Mouse (Mus musculus) spleen, adult 2 months (tissue): ENCODE measurements around the gene Tgfbr2. TPM values are rescaled to one million over a fixed set of nuclear protein-coding genes. Genes with fewer than 3 reads are reported as not detected.

Experiments used
- DNase-seq, 2 experiments: peaks; one replicate each; pipeline versions ENCODE4 v3.0.0 to v3.0.0-alpha.2; 2012 to 2021; ENCODE audit warnings: low spot score in 2 of 2, low read depth in 1 of 2
- H3K27ac ChIP-seq: fragments of 200-500 bp; 2 replicates; pipeline ENCODE4 v1.5.1; 2012; ENCODE audit warnings: low read length, inconsistent platforms; ENCODE audit not compliant: insufficient read depth
- H3K27me3 ChIP-seq: fragments of 200-500 bp; 2 replicates; pipeline ENCODE4 v1.6.1; 2012; ENCODE audit warnings: mild to moderate bottlenecking, moderate library complexity, low read length, inconsistent platforms; ENCODE audit not compliant: control insufficient read depth, insufficient read depth
- H3K36me3 ChIP-seq: fragments of 200-500 bp; 2 replicates; pipeline ENCODE4 v1.6.1; 2012; ENCODE audit warnings: mild to moderate bottlenecking, low read length, inconsistent platforms; ENCODE audit not compliant: control insufficient read depth, insufficient read depth
- H3K4me1 ChIP-seq: fragments of 200-500 bp; 2 replicates; pipeline ENCODE4 v1.6.1; 2011; ENCODE audit warnings: inconsistent platforms; ENCODE audit not compliant: control insufficient read depth, insufficient read depth, insufficient read length
- H3K4me3 ChIP-seq: fragments of 200-500 bp; 2 replicates; pipeline ENCODE4 v1.5.1; 2011; ENCODE audit warnings: mild to moderate bottlenecking, inconsistent platforms; ENCODE audit not compliant: insufficient read depth, insufficient read length; ENCODE audit errors: extremely low read depth
- CTCF ChIP-seq: fragments of 200-500 bp; IDR thresholded peaks from 2 replicates; pipeline ENCODE4 v1.5.1; 2011; ENCODE audit warnings: mild to moderate bottlenecking, inconsistent platforms; ENCODE audit not compliant: insufficient read depth, insufficient read length, insufficient replicate concordance; ENCODE audit errors: extremely low read depth
- POLR2A ChIP-seq: fragments of 200-500 bp; IDR thresholded peaks from 2 replicates; pipeline ENCODE4 v1.6.1; 2011; ENCODE audit warnings: low read depth, low read length, inconsistent platforms
- WGBS: fragments of 180-500 bp; shearing (Covaris S2); methylation state at CpG from one replicate; pipeline ENCODE4 v1.1.7; 2018; 5-methylcytosine and 5-hydroxymethylcytosine counted together
- polyA plus RNA-seq: library from polyadenylated mRNA; depleted of rRNA; stranded (reverse); fragments of >200 nt; gene quantifications from 2 replicates; pipeline ENCODE4 v1.2.3, GENCODE M21; 2012

Tgfbr2 gene
- polyA plus RNA-seq, 1 experiment: 57.1 TPM

DNA sequence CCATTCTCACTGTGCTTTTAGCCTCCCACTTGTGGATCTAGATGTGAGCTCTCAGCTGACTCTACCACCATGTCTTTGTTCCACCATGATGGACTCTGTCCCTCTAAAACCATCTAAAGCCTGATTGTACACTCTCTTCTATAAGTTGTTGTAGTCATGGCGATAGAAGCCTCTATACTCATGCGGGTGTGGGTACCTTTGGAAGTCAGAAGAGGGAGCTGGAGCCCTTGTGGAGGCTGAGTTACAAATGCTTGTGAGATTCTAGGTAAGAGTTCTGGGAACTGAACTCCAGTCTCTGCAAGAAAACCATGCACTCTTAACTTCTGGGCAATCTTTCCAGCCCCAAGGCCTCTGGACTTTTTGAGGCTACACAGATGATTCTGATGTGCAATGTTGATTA, 40.7 kb downstream of the Tgfbr2 start:
- H3K27ac ChIP-seq: peak overlapping the region; percentile 24; the same call in 1 of the 2 replicates
- peaks cover 17% of the 10 kb centered on the region for H3K36me3 ChIP-seq
- no peak for DNase-seq
- 72% methylated on average over 2 of the region's 2 CpGs for WGBS
- no peak for TF ChIP-seq POLR2A
- TF ChIP-seq CTCF: peak; percentile 7; the same call in 1 of the 2 replicates
- no peak overlapping the region for H3K4me3 ChIP-seq
- peaks cover 62% of the 10 kb centered on the region; the same call in 1 of the 2 replicates for H3K4me1 ChIP-seq
- no peaks in the 10 kb centered on the region for H3K27me3 ChIP-seq

DNA sequence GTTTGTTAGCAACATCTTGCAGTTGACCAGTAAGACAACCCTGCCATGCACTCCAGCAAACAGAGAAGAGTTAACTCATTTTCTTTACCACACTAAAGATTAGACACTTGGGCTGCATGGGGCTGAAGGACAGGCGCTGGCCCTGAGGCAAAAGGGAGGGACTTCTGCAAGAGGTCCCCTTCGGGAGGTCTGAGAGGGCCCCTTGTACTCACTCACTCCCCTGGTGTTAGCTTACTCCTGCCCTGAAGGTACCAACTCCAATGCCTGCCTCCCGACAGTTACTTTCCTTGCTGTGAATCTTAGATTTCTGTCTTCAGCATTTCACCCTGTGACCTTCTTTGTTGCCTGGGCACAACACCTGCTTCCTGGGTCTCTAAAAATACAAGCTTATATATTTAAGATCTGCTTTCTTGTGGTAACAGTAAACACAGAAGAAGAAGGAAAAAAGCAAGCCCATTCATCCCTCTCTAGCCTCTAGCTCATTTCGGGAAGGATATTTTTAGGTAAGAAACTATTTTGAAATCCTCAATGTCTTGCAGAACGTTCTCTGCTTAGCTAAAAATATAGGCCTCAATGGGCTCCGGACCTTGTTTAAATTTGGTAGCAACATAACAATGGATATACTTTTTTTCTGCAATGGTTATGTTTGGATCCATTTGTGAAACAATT, 41.7 kb downstream of the Tgfbr2 start:
- Histone ChIP-seq H3K36me3 (peaks cover 24% of the 10 kb centered on the region), H3K4me1 (peaks cover 52% of the 10 kb centered on the region; the same call in 1 of the 2 replicates), H3K27ac (peak overlapping the region; percentile 47), H3K27me3 (no peaks in the 10 kb centered on the region), H3K4me3 (no peak overlapping the region)
- TF ChIP-seq POLR2A: no peak
- TF ChIP-seq CTCF: no peak
- 22% methylated on average over 6 of the region's 6 CpGs for WGBS
- DNase-seq: no peak

DNA sequence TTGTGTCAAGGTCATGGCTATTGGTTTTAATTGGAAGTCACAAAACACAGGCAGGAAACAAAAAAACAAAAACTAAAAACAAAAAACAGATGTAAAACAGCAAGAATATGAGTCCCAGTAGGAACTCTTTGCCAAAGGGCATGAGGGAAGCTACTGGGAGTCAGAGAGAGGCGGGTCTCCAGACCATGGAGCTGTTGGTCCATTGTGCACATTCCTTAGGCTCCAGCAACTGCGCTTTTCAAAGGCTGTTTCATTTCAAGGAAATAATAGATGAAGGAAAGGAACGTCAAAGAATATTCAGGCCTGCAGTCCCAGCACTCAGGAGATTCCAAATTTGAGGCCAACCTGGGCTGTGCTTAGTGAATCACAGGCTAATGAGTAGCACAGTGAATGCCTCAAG, 46.3 kb downstream of the Tgfbr2 start:
- DNase-seq: no peak
- Histone ChIP-seq H3K36me3 (peaks cover 58% of the 10 kb centered on the region), H3K27ac (no peak overlapping the region), H3K4me3 (no peak overlapping the region), H3K4me1 (peaks cover 16% of the 10 kb centered on the region; the same call in 1 of the 2 replicates), H3K27me3 (no peaks in the 10 kb centered on the region)
- TF ChIP-seq POLR2A (no peak), CTCF (no peak)
- WGBS: 87% methylated on average over 3 of the region's 3 CpGs

DNA sequence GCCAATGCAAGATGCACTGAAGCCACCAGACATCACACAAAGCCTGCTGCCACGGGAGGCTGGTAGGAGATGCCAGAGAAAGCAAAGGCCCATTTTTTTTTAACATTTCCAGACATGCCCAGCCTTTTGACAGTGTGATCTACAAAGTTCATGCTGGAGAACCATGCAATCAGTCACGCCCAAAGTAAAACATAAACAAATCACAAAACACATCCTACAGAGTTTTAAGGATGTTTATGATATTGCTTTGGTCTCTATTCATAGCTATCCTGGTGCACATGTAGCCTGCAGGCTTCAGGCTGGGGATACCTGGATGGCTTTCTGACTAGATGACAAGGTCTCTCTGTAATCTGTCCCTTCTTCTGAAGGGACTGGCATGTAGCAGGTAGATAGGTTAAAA, 46.8 kb downstream of the Tgfbr2 start:
- Histone ChIP-seq H3K27me3 (no peaks in the 10 kb centered on the region), H3K27ac (no peak overlapping the region), H3K36me3 (peaks cover 58% of the 10 kb centered on the region), H3K4me1 (peaks cover 14% of the 10 kb centered on the region; the same call in 1 of the 2 replicates), H3K4me3 (no peak overlapping the region)
- 92% methylated on average over 2 of the region's 2 CpGs for WGBS
- DNase-seq: no peak
- TF ChIP-seq POLR2A (no peak), CTCF (no peak)

DNA sequence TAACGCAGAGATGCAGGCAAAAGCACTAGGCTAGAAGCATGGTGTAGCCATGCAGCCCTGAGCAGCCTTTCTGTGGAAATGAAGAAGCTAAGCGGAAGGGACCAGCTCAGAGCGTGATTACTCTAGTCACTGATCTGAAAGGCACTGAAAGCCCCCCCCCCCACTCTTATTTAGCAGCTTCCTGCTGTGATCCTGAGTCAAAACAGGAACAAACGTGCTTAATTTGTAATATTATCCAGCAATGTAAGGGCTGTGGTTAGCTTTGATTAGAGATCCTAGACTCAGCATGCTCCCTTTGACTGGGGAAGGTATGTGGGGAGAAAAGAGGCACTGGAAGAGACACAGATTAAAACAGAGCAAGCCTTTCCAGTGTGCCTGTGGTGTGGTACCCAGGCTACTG, 48.7 kb downstream of the Tgfbr2 start:
- TF ChIP-seq POLR2A (no peak), CTCF (no peak)
- no peak for DNase-seq
- H3K27me3 ChIP-seq: no peaks in the 10 kb centered on the region
- H3K27ac ChIP-seq: no peak overlapping the region
- 78% methylated on average over 4 of the region's 4 CpGs for WGBS
- no peak overlapping the region for H3K4me3 ChIP-seq
- peaks cover 21% of the 10 kb centered on the region; the same call in 1 of the 2 replicates for H3K4me1 ChIP-seq
- peaks cover 60% of the 10 kb centered on the region for H3K36me3 ChIP-seq

DNA sequence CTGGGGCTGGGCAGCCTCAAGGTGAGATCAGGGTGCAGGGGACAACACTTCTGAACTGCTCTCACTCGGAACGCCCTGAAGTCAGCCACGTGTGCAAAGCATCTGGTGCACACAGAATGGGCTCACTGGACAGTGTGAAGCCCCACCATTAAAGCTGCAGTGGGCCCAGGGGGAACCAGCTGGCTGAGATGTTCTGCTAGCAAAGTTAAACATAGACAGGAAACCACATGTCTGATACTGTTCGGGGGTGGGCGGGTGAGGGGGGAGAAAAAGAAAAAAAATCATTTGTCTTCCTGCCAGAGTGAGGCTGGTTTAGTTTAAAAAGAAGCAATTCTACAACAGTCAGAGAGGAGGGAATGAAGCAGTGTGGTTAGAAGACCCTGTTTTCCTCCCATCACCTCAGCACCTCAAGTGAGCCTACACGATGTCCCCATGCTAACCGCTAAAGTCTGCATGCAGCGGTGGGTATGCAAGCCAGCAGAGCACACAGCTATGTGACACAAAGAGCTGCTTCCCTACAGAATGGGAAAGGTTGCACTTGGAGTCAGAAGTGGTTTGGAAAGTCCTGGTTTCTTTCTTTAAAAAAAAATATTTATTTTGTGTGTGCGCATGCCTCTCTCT, 52.1 kb downstream of the Tgfbr2 start:
- 9% methylated on average over 9 of the region's 9 CpGs for WGBS
- Histone ChIP-seq H3K4me1 (peaks cover 21% of the 10 kb centered on the region; the same call in 1 of the 2 replicates), H3K27ac (peak overlapping the region; percentile 78), H3K27me3 (no peaks in the 10 kb centered on the region), H3K36me3 (peaks cover 59% of the 10 kb centered on the region), H3K4me3 (no peak overlapping the region)
- peak in 1 of 2 experiments; percentile 59 for DNase-seq
- TF ChIP-seq POLR2A (no peak), CTCF (no peak)

DNA sequence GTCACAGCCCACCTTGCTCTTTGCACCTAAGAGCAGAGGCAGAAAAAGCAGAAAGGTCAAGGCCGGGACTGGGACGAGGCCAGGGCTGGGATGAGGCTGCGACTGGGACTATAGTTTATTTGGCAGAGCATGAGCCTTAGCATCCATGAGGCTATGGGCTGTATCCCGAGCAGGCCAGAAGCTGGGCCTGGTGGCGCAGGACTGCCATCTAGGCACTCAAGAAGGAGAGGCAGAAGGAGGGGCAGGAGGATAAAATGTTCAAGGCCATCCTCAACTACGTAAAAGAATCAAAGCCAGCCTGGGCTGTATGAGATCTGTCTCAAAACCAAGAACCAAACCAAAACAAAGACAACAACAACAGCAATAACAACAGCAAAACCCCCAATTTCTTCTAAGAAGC, 52.6 kb downstream of the Tgfbr2 start:
- Histone ChIP-seq H3K4me3 (no peak overlapping the region), H3K27ac (peak overlapping the region; percentile 69), H3K36me3 (peaks cover 58% of the 10 kb centered on the region), H3K27me3 (no peaks in the 10 kb centered on the region), H3K4me1 (peaks cover 21% of the 10 kb centered on the region; the same call in 1 of the 2 replicates)
- DNase-seq: no peak
- WGBS: 70% methylated on average over 6 of the region's 6 CpGs
- TF ChIP-seq CTCF (no peak), POLR2A (no peak)
